ENCODE assay signal across 8 mouse cellular contexts in genomic region chr7:131966023-131966915, GRCm38 (mm10). TPM values are rescaled to one million over a fixed set of nuclear protein-coding genes. Genes with fewer than 3 reads are reported as not detected.
DNase-seq lines count a peak whose midpoint lies in the region; ATAC-seq and TF ChIP-seq lines count a peak whose summit lies in the region.

TSS of gene Gpr26 (plus strand) at chr7:131966460.

- no peaks in the 10 kb centered on the region for H3K4me1 ChIP-seq in stomach, embryonic 14.5 days (ENCODE audit: control insufficient read depth, insufficient read depth, low read length)
- H3K4me1 ChIP-seq in stomach, postnatal 0 days (replicated peaks; ENCODE audit: control insufficient read depth, insufficient read depth): no peaks in the 10 kb centered on the region
- H3K4me1 ChIP-seq in hindbrain, embryonic 10.5 days (replicated peaks): peaks cover 17% of the 10 kb centered on the region
- H3K4me1 ChIP-seq in limb, embryonic 10.5 days: peaks cover 11% of the 10 kb centered on the region

- H3K4me2 ChIP-seq in stomach, embryonic 14.5 days (replicated peaks; ENCODE audit: low read depth, low read length): peak within 1 kb of the TSS; percentile 20; the same call in 1 of the 2 replicates
- H3K4me2 ChIP-seq in stomach, postnatal 0 days (replicated peaks; ENCODE audit: low read depth): no peak within 1 kb of the TSS

- no peak for TF ChIP-seq EP300 in stomach, postnatal 0 days (optimal IDR thresholded peaks at IDR 0.05)

- no peaks in the 10 kb centered on the region for H3K9me3 ChIP-seq in stomach, embryonic 14.5 days (ENCODE audit: control insufficient read depth, low read depth, low read length)
- H3K9me3 ChIP-seq in stomach, postnatal 0 days (ENCODE audit: control insufficient read depth, low read length): no peaks in the 10 kb centered on the region
- H3K9me3 ChIP-seq in hindbrain, embryonic 10.5 days: no peaks in the 10 kb centered on the region
- no peaks in the 10 kb centered on the region for H3K9me3 ChIP-seq in limb, embryonic 10.5 days (replicated peaks)

- TF ChIP-seq CTCF in stomach, postnatal 0 days (IDR thresholded peaks at IDR 0.05; ENCODE audit: low read depth): no peak

- H3K4me3 ChIP-seq in stomach, embryonic 14.5 days (ENCODE audit: low read depth, low read length): no peak within 1 kb of the TSS
- H3K4me3 ChIP-seq in stomach, postnatal 0 days (ENCODE audit: low read depth, low read length): no peak within 1 kb of the TSS
- H3K4me3 ChIP-seq in hindbrain, embryonic 10.5 days: peak within 1 kb of the TSS; percentile 56
- peak within 1 kb of the TSS; percentile 43 for H3K4me3 ChIP-seq in limb, embryonic 10.5 days

- DNase-seq in stomach, postnatal 0 days (ENCODE audit: low spot score): no peak
- no peak for DNase-seq in hindbrain, embryonic 10.5 days (ENCODE audit: low spot score)
- no peak for DNase-seq in limb, embryonic 10.5 days (ENCODE audit: low spot score)
- peak; percentile 58 for DNase-seq in right cerebral cortex, postnatal 4 days
- DNase-seq in B cell, adult 2 months: no peak
- no peak for DNase-seq in spleen, adult 18-20 months
- DNase-seq in thymus, postnatal 10 days (ENCODE audit: low spot score in 2 of 2): no peak

- no peak for ATAC-seq in stomach, embryonic 14.5 days (ENCODE audit: insufficient number of reproducible peaks, insufficient read depth, low FRiP score, low read depth)
- no peak for ATAC-seq in stomach, postnatal 0 days (ENCODE audit: low FRiP score, low TSS enrichment)

- H3K9ac ChIP-seq in stomach, embryonic 14.5 days (replicated peaks; ENCODE audit: low read depth, low read length): no peak within 1 kb of the TSS
- H3K9ac ChIP-seq in stomach, postnatal 0 days (ENCODE audit: low read length): no peak within 1 kb of the TSS

- H3K27ac ChIP-seq in stomach, embryonic 14.5 days (ENCODE audit: low read length): no peak within 1 kb of the TSS
- H3K27ac ChIP-seq in stomach, postnatal 0 days (replicated peaks): no peak within 1 kb of the TSS
- H3K27ac ChIP-seq in hindbrain, embryonic 10.5 days: peak within 1 kb of the TSS; percentile 54
- H3K27ac ChIP-seq in limb, embryonic 10.5 days: no peak within 1 kb of the TSS

- H3K27me3 ChIP-seq in stomach, embryonic 14.5 days (ENCODE audit: control insufficient read depth, insufficient read depth, low read length): peaks cover 37% of the 10 kb centered on the region
- peaks cover 9% of the 10 kb centered on the region; the same call in 1 of the 2 replicates for H3K27me3 ChIP-seq in stomach, postnatal 0 days (ENCODE audit: control insufficient read depth, insufficient read depth, low read length)
- peaks cover 60% of the 10 kb centered on the region for H3K27me3 ChIP-seq in hindbrain, embryonic 10.5 days (ENCODE audit: insufficient read depth, poor library complexity, severe bottlenecking)
- peaks cover 69% of the 10 kb centered on the region for H3K27me3 ChIP-seq in limb, embryonic 10.5 days (ENCODE audit: low read depth, poor library complexity, severe bottlenecking)

- H3K36me3 ChIP-seq in stomach, embryonic 14.5 days (ENCODE audit: control insufficient read depth, insufficient read depth, low read length): no peaks in the 10 kb centered on the region
- H3K36me3 ChIP-seq in stomach, postnatal 0 days (ENCODE audit: control insufficient read depth, insufficient read depth, low read length): no peaks in the 10 kb centered on the region
- no peaks in the 10 kb centered on the region for H3K36me3 ChIP-seq in hindbrain, embryonic 10.5 days
- H3K36me3 ChIP-seq in limb, embryonic 10.5 days: no peaks in the 10 kb centered on the region

- WGBS in stomach, embryonic 14.5 days: 2% methylated on average over 32 of the region's 32 CpGs
- 5% methylated on average over 32 of the region's 32 CpGs for WGBS in stomach, postnatal 0 days
- 1% methylated on average over 32 of the region's 32 CpGs for WGBS in hindbrain, embryonic 10.5 days
- WGBS in limb, embryonic 10.5 days: 4% methylated on average over 32 of the region's 32 CpGs

RNA-seq across cellular contexts. Expression of gene Gpr26, which starts in this region (rescaled TPM):
- not detected in 2 replicates for polyA plus RNA-seq in stomach, embryonic 14.5 days (2014; fragmentation: Nextera tagmentation; extraction: Ambion mirVana)
- polyA plus RNA-seq in stomach, postnatal 0 days (2015; fragmentation: Nextera tagmentation; extraction: Ambion mirVana): 0.01 TPM in 1 of 2 replicates, not detected in the other
- polyA plus RNA-seq in hindbrain, embryonic 10.5 days (2016; fragmentation: Nextera tagmentation; extraction: Ambion mirVana): 0.07 TPM in 1 of 2 replicates, not detected in the other
- polyA plus RNA-seq in limb, embryonic 10.5 days (2016; fragmentation: Nextera tagmentation; extraction: Ambion mirVana): not detected in 2 replicates

Comparison
In these comparisons a context has a peak if more than half of its experiments do, and no peak if none do; other contexts are left out.
1. H3K4me3 ChIP-seq: peak in hindbrain, embryonic 10.5 days (single experiment) and limb, embryonic 10.5 days (single experiment); none in stomach, embryonic 14.5 days (single experiment) and stomach, postnatal 0 days (single experiment).